Mouse (Mus musculus) inflammation-experienced regulatory T-cells, adult 16 weeks (primary cell): ENCODE results near the gene Tnnt2. TPM values are rescaled to one million over a fixed set of nuclear protein-coding genes. Genes with fewer than 3 reads are reported as not detected.

Experiments
- polyA plus RNA-seq: library from polyadenylated mRNA; unstranded; fragments of 100-300 nt; shearing (Covaris generic); gene quantifications from one replicate; pipeline ENCODE4 v1.2.1, GENCODE M21; 2017

Tnnt2 gene
- polyA plus RNA-seq: 0.18 TPM

GRCm38 (mm10) chr1:135835716-135836483, at the start of gene Tnnt2:
Gene Tnnt2, plus strand, starts transcription at chr1:135836354.

GRCm38 (mm10) chr1:135818481-135819086, 17.6 kb upstream of the Tnnt2 start, which contains the start of gene Lad1:
Gene Lad1, plus strand, starts transcription at chr1:135818598.

Other genes starting within 250 kb of the Tnnt2 start
- 1.2 TPM for gene Nav1, start 229.1 kb upstream of the Tnnt2 start, polyA plus RNA-seq
- gene Csrp1, start 116.3 kb upstream of the Tnnt2 start, polyA plus RNA-seq: 80.6 TPM
- gene Phlda3, start 70.2 kb upstream of the Tnnt2 start, polyA plus RNA-seq: 1.6 TPM
- gene Tnni1, start 56.9 kb upstream of the Tnnt2 start, polyA plus RNA-seq: not detected
- 11.0 TPM for gene Lad1, start 17.8 kb upstream of the Tnnt2 start, polyA plus RNA-seq
- gene Pkp1, start 82.9 kb downstream of the Tnnt2 start, polyA plus RNA-seq: not detected
- gene Igfn1, start 170.0 kb downstream of the Tnnt2 start, polyA plus RNA-seq: not detected
- 41.1 TPM for gene Tmem9, start 171.8 kb downstream of the Tnnt2 start, polyA plus RNA-seq
- not detected for gene Ascl5, start 214.4 kb downstream of the Tnnt2 start, polyA plus RNA-seq
- 6.3 TPM for gene Cacna1s, start 216.4 kb downstream of the Tnnt2 start, polyA plus RNA-seq